Mouse (Mus musculus): ENCODE measurements around the gene Nfkb2.

Gene Nfkb2

DNA sequence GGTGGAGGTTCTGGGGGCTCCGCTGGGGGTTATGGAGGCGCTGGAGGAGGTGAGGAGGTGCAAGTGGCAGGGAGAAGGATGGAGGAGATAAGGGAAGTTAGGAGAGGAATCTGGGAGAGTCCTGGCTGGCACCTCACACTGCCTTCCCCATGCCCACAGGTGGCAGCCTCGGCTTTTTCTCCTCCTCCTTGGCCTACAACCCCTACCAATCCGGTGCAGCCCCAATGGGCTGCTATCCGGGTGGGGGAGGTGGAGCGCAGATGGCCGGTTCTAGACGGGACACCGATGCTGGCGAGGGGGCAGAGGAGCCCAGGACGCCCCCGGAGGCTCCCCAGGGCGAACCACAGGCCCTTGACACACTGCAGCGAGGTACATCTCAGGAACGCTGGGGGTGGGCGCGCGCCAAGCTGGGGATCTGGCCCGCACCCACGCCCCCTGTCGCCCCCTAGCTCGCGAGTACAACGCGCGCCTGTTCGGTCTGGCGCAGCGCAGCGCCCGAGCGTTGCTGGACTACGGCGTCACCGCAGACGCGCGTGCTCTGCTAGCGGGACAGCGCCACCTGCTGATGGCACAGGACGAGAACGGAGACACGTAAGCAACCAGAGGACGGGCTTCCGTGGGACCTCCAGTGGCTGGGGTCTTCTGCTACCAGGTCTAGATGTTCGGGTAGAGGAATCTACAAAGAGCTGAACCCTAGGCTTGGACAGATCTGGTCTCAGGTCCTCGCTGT is 4.8 kb downstream of the Nfkb2 start:
- DNase-seq: peak; percentile 97

DNA sequence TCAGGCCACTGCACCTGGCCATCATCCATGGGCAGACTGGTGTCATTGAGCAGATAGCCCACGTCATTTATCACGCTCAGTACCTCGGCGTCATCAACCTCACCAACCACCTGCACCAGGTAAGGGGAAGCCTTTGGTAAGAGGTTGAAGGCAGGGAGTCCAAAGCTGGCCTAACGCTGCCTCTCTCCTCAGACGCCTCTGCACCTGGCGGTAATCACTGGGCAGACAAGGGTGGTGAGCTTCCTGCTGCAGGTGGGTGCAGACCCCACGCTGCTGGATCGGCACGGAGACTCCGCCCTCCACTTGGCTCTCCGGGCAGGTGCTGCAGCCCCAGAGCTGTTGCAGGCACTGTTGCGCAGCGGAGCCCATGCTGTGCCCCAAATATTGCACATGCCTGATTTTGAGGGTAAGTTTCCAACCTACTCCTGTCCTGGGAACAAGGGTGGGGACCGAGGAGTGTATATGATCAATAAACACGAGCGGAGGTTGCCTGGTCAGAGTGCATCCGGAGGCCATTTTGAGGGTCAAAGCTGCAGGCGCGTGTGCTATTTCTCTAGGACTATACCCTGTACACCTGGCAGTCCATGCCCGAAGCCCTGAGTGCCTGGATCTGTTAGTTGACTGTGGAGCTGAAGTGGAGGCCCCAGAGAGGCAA is 5.7 kb downstream of the Nfkb2 start:
- peak; percentile 18 for DNase-seq

GRCm38 (mm10) chr19:46310312-46310865 is 6.3 kb downstream of the Nfkb2 start:
- DNase-seq: peak; percentile 7

GRCm38 (mm10) chr19:46311341-46311740 is 7.2 kb downstream of the Nfkb2 start:
- no peak for DNase-seq

- DNase-seq: peak; percentile 9
Measured at GRCm38 (mm10) chr19:46312566-46312965, 8.4 kb downstream of the Nfkb2 start.

DNA sequence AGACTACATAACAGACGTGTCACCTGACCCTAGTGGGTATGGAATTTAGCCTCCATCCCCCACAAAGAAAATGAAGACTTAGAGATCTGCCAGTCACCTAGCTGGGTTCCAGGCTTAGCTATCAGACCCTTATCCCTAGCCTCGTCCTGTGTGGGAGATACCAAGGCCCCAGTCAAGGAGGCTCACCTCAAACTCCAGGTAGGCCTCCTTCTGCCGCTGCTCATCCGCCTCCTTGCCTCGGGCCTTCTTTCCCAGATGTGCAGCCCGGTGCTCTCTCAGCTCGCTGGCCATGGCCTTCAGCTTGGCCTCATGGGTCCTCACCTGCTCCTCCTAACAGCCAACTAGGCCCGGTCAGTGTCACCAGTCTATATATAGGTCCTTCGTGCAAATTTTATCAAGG is 9.0 kb downstream of the Nfkb2 start:
- DNase-seq: no peak

DNA sequence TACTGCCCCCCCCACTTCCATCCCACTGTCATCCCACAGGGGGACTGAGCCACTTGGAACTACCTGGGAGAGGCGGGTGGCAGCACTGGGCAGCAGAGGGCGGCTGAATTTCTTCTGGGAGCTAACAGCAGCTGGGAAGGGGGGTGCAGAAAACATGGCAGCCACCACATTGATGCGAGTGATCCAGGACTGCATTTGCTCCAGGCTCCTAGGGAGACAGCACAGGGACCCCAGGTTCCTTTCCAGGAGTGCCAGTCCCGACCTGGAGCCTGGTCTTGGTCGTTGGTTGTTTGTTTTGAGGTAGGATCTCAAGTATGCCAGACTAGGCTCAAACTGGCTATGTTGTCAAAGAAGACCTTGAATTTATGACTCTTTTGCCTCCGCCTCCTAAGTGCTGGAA is 9.5 kb downstream of the Nfkb2 start:
- no peak for DNase-seq

DNA sequence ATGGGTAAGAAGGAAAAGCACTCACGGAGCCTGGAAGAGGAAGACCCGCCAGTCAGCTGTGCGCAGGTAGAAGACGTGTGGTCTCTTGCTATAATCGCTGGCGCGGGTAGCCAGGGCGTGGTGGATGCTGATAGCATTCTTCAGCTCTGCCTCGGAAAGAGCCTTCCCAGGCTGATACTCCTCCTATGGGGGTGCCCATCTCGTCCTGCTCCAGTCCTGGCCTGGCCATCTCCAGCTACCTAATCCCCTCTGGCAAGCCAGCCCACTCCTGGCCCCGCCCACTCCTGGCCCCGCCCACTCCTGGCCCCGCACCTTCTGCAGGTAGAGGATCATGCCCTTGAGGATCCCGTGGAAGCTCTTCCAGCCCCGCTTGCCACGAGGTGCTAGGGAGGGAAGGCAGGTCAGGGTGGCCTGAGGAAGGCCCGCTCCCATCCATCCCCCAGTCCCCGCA is 10.1 kb downstream of the Nfkb2 start:
- DNase-seq: peak; percentile 54

DNA sequence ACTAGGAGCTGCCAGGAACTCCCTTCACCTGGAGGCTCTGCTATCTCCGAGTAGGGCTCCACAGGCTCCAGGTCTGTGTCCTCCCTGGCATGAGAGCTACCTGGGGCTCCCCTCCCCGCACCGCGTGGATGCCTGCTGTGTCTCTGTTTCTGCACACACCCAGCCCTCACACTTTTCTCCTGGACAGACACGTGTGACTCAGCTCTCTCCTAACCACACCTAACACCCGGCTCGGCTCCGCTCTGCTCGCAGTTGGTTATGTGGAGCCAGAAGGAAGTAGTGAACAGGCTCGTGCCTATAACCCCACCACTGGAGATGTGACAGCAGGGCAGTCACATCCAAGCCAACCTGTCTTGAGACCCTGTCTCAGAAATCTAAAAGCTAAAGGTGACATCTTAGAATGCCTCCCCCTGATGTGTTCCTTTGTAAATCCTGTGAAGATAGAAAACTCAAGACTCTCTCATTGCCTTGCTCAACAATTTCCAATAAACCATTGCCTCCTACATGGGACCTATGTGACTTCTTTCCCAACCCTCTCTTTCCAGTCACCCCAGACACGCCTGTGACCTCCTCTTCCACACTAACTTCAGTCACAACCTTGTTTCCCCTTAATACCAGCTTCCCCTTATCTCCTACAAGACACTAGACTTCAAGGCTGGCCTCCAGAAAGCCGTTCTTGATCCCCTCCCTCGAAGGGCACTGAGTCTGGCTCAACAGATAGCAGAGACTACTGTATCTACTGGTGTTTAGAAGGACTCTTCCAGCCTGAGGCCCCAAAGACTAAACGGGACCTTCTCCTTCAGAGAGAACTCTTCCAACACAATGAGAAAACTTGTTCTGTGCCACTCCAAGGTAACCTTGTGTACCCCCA is 11.0 kb downstream of the Nfkb2 start:
- DNase-seq: peak; percentile 16

DNA sequence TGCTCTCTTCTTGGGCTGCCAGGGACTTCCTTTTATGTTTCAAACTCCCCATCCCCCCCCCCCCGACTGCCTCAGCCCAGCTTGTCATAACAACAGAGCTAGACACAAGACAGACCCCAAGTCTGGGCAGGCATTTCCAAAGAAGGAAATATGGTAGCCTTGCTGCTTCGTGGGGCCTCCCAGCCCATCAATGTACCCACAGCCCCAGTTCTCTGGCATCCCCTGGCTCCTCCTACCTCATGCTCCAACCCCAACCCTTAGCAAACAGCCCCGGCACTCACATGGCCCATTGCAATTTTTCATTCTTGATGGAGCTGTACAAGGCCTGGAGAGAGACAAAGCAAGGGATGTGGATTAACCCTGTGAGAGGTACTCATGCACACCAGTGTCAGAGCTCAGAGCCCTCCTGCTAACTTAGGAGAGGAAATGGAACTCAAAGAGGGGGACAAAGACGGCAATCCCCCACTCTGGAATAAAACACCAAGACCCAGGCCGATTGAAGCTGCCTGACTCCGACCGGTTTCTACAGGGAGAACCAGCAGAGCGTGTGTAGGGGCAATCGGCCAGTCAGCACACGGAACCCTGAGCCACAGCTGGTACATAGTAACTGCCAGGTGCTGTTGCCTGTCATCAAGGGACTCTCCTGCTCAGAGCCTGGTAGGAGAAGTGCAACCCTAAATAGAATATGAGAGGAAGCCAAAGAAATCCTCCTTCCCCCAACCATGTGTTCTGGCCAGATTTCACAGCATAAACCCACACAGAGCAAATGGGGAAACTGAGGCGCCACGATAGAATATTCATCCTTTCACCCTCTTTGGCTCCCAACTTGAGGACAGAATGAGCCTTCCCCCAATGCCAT is 11.9 kb downstream of the Nfkb2 start:
- DNase-seq: no peak

GRCm38 (mm10) chr19:46316846-46317545 is 12.9 kb downstream of the Nfkb2 start:
- DNase-seq: peak; percentile 13

GRCm38 (mm10) chr19:46317546-46317885 is 13.4 kb downstream of the Nfkb2 start:
- peak; percentile 18 for DNase-seq

GRCm38 (mm10) chr19:46318031-46318471 is 13.9 kb downstream of the Nfkb2 start:
- peak; percentile 31 for DNase-seq

- peak; percentile 56 for DNase-seq
Measured at GRCm38 (mm10) chr19:46318586-46319378, 14.7 kb downstream of the Nfkb2 start.

DNA sequence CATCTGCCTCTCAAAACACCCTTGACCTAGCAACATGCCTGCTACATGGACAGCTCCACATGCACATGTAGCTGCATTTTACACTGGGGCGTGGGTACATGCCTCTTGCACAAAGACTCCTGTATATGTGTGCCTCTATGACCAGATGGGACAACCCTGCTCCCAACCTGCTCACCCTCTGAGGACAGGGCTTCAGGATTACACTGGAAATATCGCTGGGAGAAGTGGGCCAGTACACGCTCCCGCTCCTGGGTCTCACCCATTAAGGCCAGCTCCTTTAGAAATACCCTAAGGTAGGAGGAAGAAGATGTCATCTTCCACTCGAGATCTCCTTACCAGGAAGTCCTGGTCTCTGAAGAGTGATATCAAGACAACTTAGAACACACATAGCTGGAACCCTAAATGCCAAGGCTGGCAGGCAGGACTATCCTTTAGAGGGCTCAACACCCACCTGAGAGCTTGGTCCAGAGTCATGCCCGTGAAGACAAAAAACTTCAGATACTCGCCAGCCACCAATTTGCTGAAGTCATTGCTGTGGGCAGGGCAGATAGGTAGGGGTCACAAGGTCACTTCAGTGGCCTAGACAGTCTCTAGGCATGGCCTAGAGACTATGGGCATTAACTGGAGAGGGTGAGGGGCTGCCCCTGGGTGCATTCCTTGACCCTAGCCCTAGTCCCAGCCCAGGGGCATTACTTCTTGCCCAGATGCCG is 16.1 kb downstream of the Nfkb2 start:
- DNase-seq: peak; percentile 4

DNA sequence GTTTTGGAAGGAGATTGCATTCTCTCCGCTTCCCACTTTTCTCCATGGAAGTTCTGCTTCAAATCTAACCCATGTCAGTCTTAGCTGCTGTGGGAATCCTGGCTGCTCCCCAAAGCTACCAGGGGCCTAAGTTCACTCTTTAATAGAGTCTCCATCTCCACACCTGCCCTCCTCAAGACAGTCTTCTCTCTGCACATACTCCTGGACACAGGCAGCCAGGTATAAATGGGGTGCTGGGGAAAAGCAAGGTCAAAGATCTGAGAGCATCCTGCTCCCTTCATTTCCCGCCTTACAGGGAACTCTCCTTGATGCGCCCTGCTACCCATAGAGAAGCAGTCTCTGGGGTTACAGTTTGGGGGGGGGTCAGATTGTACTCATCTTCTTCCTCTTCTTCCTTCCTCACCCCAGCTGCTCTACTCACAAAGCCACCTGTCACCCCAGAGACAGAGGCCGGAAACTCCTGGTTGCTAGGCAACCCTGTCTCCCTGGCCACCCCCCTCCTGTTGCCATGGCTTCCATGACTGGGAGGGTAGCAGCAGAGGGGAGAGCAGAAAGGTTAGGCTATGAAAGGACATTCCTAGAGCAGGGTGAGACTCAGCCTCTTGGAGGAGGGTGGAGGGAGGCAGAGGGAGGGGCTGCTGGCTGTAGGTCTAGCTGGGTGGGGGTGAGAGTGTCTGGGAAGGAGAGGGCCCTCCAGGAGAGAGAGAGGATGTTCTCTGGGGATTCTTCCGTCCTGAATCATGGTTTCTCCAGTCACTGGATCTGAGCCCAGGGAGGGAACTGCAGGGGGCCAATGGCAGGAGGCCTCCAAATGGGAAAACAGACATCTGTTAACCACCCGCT is 17.2 kb downstream of the Nfkb2 start:
- peak; percentile 62 for DNase-seq

DNA sequence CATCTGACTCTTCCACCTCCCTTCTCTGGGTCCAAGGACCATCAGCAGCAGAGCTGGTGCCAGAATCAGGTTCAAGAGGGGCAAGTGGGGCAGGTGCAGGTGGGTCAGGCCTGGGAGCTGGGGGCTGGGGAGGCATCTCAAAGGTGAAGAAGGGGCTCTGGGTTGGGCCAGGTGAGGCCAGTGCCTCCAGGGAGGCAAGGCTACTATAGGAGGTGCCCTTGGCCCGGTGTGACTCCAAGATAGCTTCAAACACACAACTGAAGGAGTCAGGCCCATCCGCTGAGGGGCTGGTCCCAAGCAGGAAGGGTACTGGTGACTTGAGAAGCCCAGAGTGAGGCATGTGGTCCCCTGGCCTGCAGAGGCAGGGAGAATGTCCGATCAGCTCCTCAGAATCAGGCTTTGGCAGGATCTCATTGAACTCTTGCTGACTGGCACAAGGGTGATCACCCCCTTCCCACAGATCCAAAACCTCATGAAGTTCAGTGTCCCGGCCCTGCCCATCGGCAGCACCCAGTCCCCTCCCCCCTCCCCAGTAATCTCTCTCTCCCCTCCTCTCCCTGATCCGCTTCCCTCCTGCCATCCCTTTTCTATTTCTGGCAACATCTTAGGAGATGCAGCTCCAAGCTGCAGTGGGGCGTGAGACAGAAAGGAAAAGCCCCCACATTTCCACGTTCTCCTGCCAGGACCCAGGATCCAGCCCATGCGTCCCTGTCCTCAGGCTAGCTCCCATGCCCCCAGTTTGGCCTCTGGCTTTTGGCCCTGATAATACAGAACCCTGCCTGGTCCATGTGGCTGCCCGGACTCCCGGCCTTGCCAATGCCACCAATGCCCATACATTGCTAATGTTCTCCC is 18.2 kb downstream of the Nfkb2 start:
- DNase-seq: peak; percentile 7

GRCm38 (mm10) chr19:46322996-46323572 is 19.0 kb downstream of the Nfkb2 start:
- DNase-seq: no peak

Measured in thymus, postnatal 4 days (tissue).